Mouse (Mus musculus): ENCODE results near the gene Krt7. TPM values are rescaled to one million over a fixed set of nuclear protein-coding genes. Genes with fewer than 3 reads are reported as not detected.

The Krt7 gene
- total and polyA plus RNA-seq, 2 experiments from 2014 or later, result 10.2 to 24.8 TPM

DNA sequence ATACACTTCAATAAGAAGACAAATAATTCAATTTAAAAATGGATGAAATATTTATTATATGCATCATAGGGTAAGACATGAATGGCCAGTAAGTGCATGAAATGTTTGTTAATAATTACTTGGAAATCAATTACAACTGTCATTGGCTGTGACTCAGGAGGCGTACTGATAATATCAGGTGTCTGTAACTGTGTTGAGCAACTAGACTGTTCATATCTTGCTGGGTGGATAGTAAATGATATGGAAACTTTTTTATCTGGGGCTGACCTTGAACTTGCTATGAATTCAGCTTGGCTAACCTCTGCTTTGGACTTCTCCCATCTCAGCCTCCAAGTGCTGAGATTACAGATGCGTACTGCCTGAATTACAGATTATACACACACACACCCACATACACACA lies 13.2 kb upstream of the Krt7 start:
- Histone ChIP-seq H3K27me3 (ENCODE audit: control insufficient read depth, insufficient read depth, low read length) (no peaks in the 10 kb centered on the region), H3K27ac (ENCODE audit: low read depth) (no peak overlapping the region), H3K36me3 (replicated peaks; ENCODE audit: control insufficient read depth, insufficient read depth, low read length) (no peaks in the 10 kb centered on the region), H3K4me1 (ENCODE audit: control insufficient read depth, insufficient read depth) (no peaks in the 10 kb centered on the region), H3K9me3 (replicated peaks; ENCODE audit: control insufficient read depth, low read length) (no peaks in the 10 kb centered on the region), H3K4me2 (ENCODE audit: low read depth, low read length) (no peak overlapping the region), H3K4me3 (ENCODE audit: low read depth, low read length) (no peak overlapping the region), H3K9ac (replicated peaks; ENCODE audit: low read depth, low read length) (no peak overlapping the region)
- DNase-seq (ENCODE audit: low spot score) (no peak), ATAC-seq (ENCODE audit: insufficient read depth, low read depth) (no peak)
- 74% methylated on average over 2 of the region's 2 CpGs for WGBS
- TF ChIP-seq CTCF (IDR thresholded peaks at IDR 0.05; ENCODE audit: low read depth), result no peak
- TF ChIP-seq EP300 (IDR thresholded peaks at IDR 0.05; ENCODE audit: low read depth), result no peak

- no peak overlapping the region for H3K9ac ChIP-seq (replicated peaks; ENCODE audit: low read depth, low read length)
- TF ChIP-seq CTCF (IDR thresholded peaks at IDR 0.05; ENCODE audit: low read depth) (no peak), EP300 (IDR thresholded peaks at IDR 0.05; ENCODE audit: low read depth) (no peak)
- no peaks in the 10 kb centered on the region for H3K36me3 ChIP-seq (replicated peaks; ENCODE audit: control insufficient read depth, insufficient read depth, low read length)
- H3K27ac ChIP-seq (ENCODE audit: low read depth), result no peak overlapping the region
- H3K9me3 ChIP-seq (replicated peaks; ENCODE audit: control insufficient read depth, low read length), result no peaks in the 10 kb centered on the region
- no peak overlapping the region for H3K4me3 ChIP-seq (ENCODE audit: low read depth, low read length)
- 50% methylated on average over 8 of the region's 8 CpGs for WGBS
- DNase-seq (ENCODE audit: low spot score), result peak; percentile 51
- no peaks in the 10 kb centered on the region for H3K27me3 ChIP-seq (ENCODE audit: control insufficient read depth, insufficient read depth, low read length)
- no peak overlapping the region for H3K4me2 ChIP-seq (ENCODE audit: low read depth, low read length)
- H3K4me1 ChIP-seq (ENCODE audit: control insufficient read depth, insufficient read depth), result no peaks in the 10 kb centered on the region
- ATAC-seq (ENCODE audit: insufficient read depth, low read depth), result peak; percentile 60; the same call in 1 of the 2 replicates
Observed at GRCm38 (mm10) chr15:101398269-101398668, 12.6 kb upstream of the Krt7 start.

- ATAC-seq (ENCODE audit: insufficient read depth, low read depth) (no peak), DNase-seq (ENCODE audit: low spot score) (no peak)
- Histone ChIP-seq H3K27me3 (ENCODE audit: control insufficient read depth, insufficient read depth, low read length) (peaks cover 26% of the 10 kb centered on the region), H3K4me1 (ENCODE audit: control insufficient read depth, insufficient read depth) (no peaks in the 10 kb centered on the region), H3K27ac (ENCODE audit: low read depth) (no peak overlapping the region), H3K9me3 (replicated peaks; ENCODE audit: control insufficient read depth, low read length) (no peaks in the 10 kb centered on the region), H3K9ac (replicated peaks; ENCODE audit: low read depth, low read length) (no peak overlapping the region), H3K36me3 (replicated peaks; ENCODE audit: control insufficient read depth, insufficient read depth, low read length) (no peaks in the 10 kb centered on the region), H3K4me2 (ENCODE audit: low read depth, low read length) (no peak overlapping the region), H3K4me3 (ENCODE audit: low read depth, low read length) (no peak overlapping the region)
- WGBS, result 40% methylated on average over 31 of the region's 31 CpGs
- no peak for TF ChIP-seq EP300 (IDR thresholded peaks at IDR 0.05; ENCODE audit: low read depth)
Observed at GRCm38 (mm10) chr15:101412188-101412587, 1.3 kb downstream of the Krt7 start.

DNA sequence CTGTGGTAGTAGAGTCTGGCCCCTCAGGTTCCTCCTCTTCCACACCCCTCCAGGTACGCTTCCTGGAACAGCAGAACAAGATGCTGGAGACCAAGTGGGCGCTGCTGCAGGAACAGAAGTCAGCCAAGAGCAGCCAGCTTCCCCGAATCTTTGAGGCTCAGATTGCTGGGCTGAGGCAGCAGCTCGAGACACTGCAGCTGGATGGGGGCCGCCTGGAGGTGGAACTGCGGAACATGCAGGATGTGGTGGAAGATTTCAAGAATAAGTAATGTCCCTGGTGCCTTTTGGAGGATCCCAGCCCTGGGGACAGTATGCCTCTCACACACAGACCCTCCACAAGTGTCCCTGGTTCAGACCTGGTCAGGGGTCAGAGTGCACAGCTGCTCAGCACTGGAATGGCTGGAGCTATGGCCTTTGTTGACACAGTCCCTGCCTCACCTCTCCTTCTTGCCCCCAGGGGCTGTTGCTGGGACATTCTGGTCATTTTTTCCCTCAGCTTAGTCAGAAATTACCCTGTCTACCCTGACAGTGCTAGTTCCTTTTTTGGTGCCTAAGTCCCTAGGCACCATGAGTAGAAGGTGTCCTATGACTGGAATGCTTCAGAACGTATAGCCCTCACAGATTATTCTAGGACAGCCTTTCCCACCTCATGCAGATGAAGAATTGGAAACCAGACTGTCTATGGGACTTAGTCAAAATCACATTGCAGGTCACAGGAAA lies 3.2 kb downstream of the Krt7 start:
- TF ChIP-seq CTCF (IDR thresholded peaks at IDR 0.05; ENCODE audit: low read depth) (no peak; the same call in 1 of the 2 replicates), EP300 (IDR thresholded peaks at IDR 0.05; ENCODE audit: low read depth) (no peak)
- Histone ChIP-seq H3K9me3 (replicated peaks; ENCODE audit: control insufficient read depth, low read length) (no peaks in the 10 kb centered on the region), H3K27me3 (ENCODE audit: control insufficient read depth, insufficient read depth, low read length) (peaks cover 26% of the 10 kb centered on the region), H3K4me2 (ENCODE audit: low read depth, low read length) (no peak overlapping the region), H3K27ac (ENCODE audit: low read depth) (no peak overlapping the region), H3K4me3 (ENCODE audit: low read depth, low read length) (no peak overlapping the region), H3K36me3 (replicated peaks; ENCODE audit: control insufficient read depth, insufficient read depth, low read length) (no peaks in the 10 kb centered on the region), H3K9ac (replicated peaks; ENCODE audit: low read depth, low read length) (no peak overlapping the region), H3K4me1 (ENCODE audit: control insufficient read depth, insufficient read depth) (no peaks in the 10 kb centered on the region)
- 49% methylated on average over 7 of the region's 7 CpGs for WGBS
- ATAC-seq (ENCODE audit: insufficient read depth, low read depth) (no peak), DNase-seq (ENCODE audit: low spot score) (no peak)

DNA sequence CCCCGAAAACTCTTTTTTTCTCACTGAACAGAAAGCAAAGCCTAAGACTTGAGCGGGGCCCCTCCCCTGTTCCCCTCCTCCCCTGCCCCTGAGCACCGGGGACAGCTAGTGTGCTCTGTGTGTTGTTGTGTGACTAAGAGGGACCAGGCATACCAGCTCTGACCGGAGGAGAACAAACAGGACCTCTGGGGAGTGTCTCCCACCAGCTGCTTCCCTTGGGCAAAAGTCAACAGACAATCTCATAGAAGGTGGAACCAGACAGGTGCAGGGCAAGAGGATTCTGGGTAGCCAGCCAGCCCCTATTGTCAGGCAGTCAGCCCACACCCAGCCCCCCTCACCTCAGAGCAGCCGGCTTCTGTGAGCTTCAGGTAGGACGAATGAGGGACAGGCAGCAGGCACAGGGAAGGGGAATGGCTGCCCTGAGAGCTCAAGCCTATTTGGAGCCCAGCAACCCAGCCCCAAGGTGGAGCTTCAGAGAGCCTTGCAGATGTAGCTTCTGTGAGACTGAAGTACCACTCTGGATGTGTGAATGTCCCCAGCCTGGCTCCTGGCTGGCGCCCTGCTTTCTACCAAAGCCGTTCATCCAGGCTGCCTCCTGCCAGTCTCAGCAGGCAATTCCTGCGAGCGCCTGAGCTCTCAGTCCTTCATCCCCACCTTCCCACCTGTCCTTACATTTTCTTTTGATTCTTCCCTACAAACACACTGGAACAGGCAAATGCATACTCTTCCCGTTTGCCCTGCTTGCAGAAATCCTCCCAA lies 4.1 kb downstream of the Krt7 start:
- no peak overlapping the region for H3K4me2 ChIP-seq (ENCODE audit: low read depth, low read length)
- TF ChIP-seq CTCF (IDR thresholded peaks at IDR 0.05; ENCODE audit: low read depth) (no peak), EP300 (IDR thresholded peaks at IDR 0.05; ENCODE audit: low read depth) (no peak)
- no peak overlapping the region for H3K4me3 ChIP-seq (ENCODE audit: low read depth, low read length)
- ATAC-seq (ENCODE audit: insufficient read depth, low read depth), result no peak
- H3K4me1 ChIP-seq (ENCODE audit: control insufficient read depth, insufficient read depth), result no peaks in the 10 kb centered on the region
- DNase-seq (ENCODE audit: low spot score), result no peak
- no peak overlapping the region for H3K27ac ChIP-seq (ENCODE audit: low read depth)
- no peaks in the 10 kb centered on the region for H3K36me3 ChIP-seq (replicated peaks; ENCODE audit: control insufficient read depth, insufficient read depth, low read length)
- no peaks in the 10 kb centered on the region for H3K9me3 ChIP-seq (replicated peaks; ENCODE audit: control insufficient read depth, low read length)
- WGBS, result 52% methylated on average over 11 of the region's 11 CpGs
- peaks cover 26% of the 10 kb centered on the region for H3K27me3 ChIP-seq (ENCODE audit: control insufficient read depth, insufficient read depth, low read length)
- no peak overlapping the region for H3K9ac ChIP-seq (replicated peaks; ENCODE audit: low read depth, low read length)
